Mouse (Mus musculus) common myeloid progenitor, adult 5-6 weeks (primary cell): Measurements from ENCODE around the gene Coro1c. TPM values are rescaled to one million over a fixed set of nuclear protein-coding genes. Genes with fewer than 3 reads are reported as not detected.
"Not testable (repeated sequence)": the region's sequence is repeated elsewhere in the genome, so short reads cannot be mapped to it uniquely, and the experiment has no call there.

Source experiments
- ATAC-seq: replicated peaks from 2 replicates; pipeline ENCODE4 v1.8.0; 2016; ENCODE audit warnings: low read depth, mild to moderate bottlenecking, moderate TSS enrichment, inconsistent platforms; ENCODE audit not compliant: poor library complexity, severe bottlenecking
- total RNA-seq: library from RNA; stranded (forward); fragments of 200-1000, 187-1606 nt; gene quantifications from 2 replicates; pipeline ENCODE4 v1.2.3, GENCODE M21; 2017

Coro1c gene
- total RNA-seq, 1 experiment from 2014 or later, result 92.4 TPM

- no peak for ATAC-seq
These were observed 68.1 kb downstream of the Coro1c start for GRCm38 (mm10) chr5:113840443-113840842.

- ATAC-seq, result peak; percentile 70
These were observed 71.6 kb downstream of the Coro1c start for GRCm38 (mm10) chr5:113836961-113837360.

- no peak for ATAC-seq
These were observed 75.1 kb downstream of the Coro1c start for GRCm38 (mm10) chr5:113833316-113833947.

- ATAC-seq, result peak; percentile 10; the same call in 1 of the 2 replicates
These were observed 76.1 kb downstream of the Coro1c start, which contains the start of gene Selplg for GRCm38 (mm10) chr5:113832490-113832901. Gene Selplg, minus strand, starts transcription at chr5:113832644.

- no peak for ATAC-seq
These were observed 76.8 kb downstream of the Coro1c start for GRCm38 (mm10) chr5:113831741-113832140.

GRCm38 (mm10) chr5:113830796-113831195 is 77.8 kb downstream of the Coro1c start:
- no peak for ATAC-seq

GRCm38 (mm10) chr5:113830292-113830643 is 78.3 kb downstream of the Coro1c start:
- ATAC-seq, result peak; percentile 76

- ATAC-seq, result no peak
These were observed 78.8 kb downstream of the Coro1c start for GRCm38 (mm10) chr5:113829566-113830291.

- no peak for ATAC-seq
These were observed 80.1 kb downstream of the Coro1c start for GRCm38 (mm10) chr5:113828481-113828880.

GRCm38 (mm10) chr5:113827991-113828411 is 80.6 kb downstream of the Coro1c start:
- no peak for ATAC-seq

GRCm38 (mm10) chr5:113826619-113827018 is 81.9 kb downstream of the Coro1c start:
- ATAC-seq, result no peak

- ATAC-seq, result no peak
These were observed 83.0 kb downstream of the Coro1c start for GRCm38 (mm10) chr5:113825558-113825957.

GRCm38 (mm10) chr5:113824228-113824627 is 84.3 kb downstream of the Coro1c start:
- ATAC-seq, result 0 out of 2 replicates have a peak, but pooled peaks have one; percentile 6

- ATAC-seq, result no peak
These were observed 90.0 kb downstream of the Coro1c start for GRCm38 (mm10) chr5:113818572-113818971.

GRCm38 (mm10) chr5:113815638-113816152 is 92.9 kb downstream of the Coro1c start:
- ATAC-seq, result peak; percentile 75

- ATAC-seq, result no peak
These were observed 93.5 kb downstream of the Coro1c start for GRCm38 (mm10) chr5:113815041-113815389.

- no peak for ATAC-seq
These were observed 94.2 kb downstream of the Coro1c start for GRCm38 (mm10) chr5:113814111-113815040.

- no peak for ATAC-seq
These were observed 95.0 kb downstream of the Coro1c start for GRCm38 (mm10) chr5:113813608-113814007.

- ATAC-seq, result peak; percentile 66
These were observed 95.9 kb downstream of the Coro1c start for GRCm38 (mm10) chr5:113812638-113813037.

GRCm38 (mm10) chr5:113811824-113812420 is 96.6 kb downstream of the Coro1c start:
- ATAC-seq, result not testable (repeated sequence)
